Comparison of ENCODE assay signal across 9 mouse cellular contexts in genomic region chr7:120634301-120634700, GRCm38 (mm10). TPM values are rescaled to one million over a fixed set of nuclear protein-coding genes. Genes with fewer than 3 reads are reported as not detected.
DNase-seq lines count a peak whose midpoint lies in the region; ATAC-seq and TF ChIP-seq lines count a peak whose summit lies in the region.
"Had no signal": no experiment of that assay in that cellular context is flagged by ENCODE, and none has a peak within 500 bp of the region (broad histone marks: within the 10 kb centered on the region; RNA-seq: fewer than 3 reads in every experiment).

No protein-coding gene starts in this region.

- H3K9me3 ChIP-seq in ES-Bruce4 (replicated peaks; ENCODE audit: control insufficient read depth, insufficient read depth, low read length, poor library complexity, severe bottlenecking), result no peaks in the 10 kb centered on the region
- no peaks in the 10 kb centered on the region for H3K9me3 ChIP-seq in forebrain, postnatal 0 days (ENCODE audit: low read length)
- H3K9me3 ChIP-seq in limb, embryonic 13.5 days, result no peaks in the 10 kb centered on the region
- H3K9me3 ChIP-seq in neural tube, embryonic 13.5 days, result no peaks in the 10 kb centered on the region

- peaks cover 2% of the 10 kb centered on the region for H3K4me1 ChIP-seq in ES-Bruce4 (ENCODE audit: control insufficient read depth, insufficient read depth, low read length)
- peaks cover 14% of the 10 kb centered on the region for H3K4me1 ChIP-seq in forebrain, postnatal 0 days (ENCODE audit: insufficient read depth)
- peaks cover 16% of the 10 kb centered on the region for H3K4me1 ChIP-seq in limb, embryonic 13.5 days
- peaks cover 22% of the 10 kb centered on the region for H3K4me1 ChIP-seq in neural tube, embryonic 13.5 days (replicated peaks)

- no peak for TF ChIP-seq POLR2A in ES-Bruce4 (IDR thresholded peaks at IDR 0.05; ENCODE audit: insufficient read depth, low read length)

- no peak overlapping the region for H3K27ac ChIP-seq in ES-Bruce4 (ENCODE audit: insufficient read depth, low read length)
- peak overlapping the region; percentile 92 for H3K27ac ChIP-seq in forebrain, postnatal 0 days (ENCODE audit: low read depth, low read length)
- peak overlapping the region; percentile 95; the same call in 1 of the 2 replicates for H3K27ac ChIP-seq in limb, embryonic 13.5 days
- peak overlapping the region; percentile 91 for H3K27ac ChIP-seq in neural tube, embryonic 13.5 days (replicated peaks)

- TF ChIP-seq EP300 in ES-Bruce4 (IDR thresholded peaks at IDR 0.05; ENCODE audit: insufficient read depth, low read depth, low read length), result no peak

- no peaks in the 10 kb centered on the region for H3K27me3 ChIP-seq in ES-Bruce4 (ENCODE audit: control insufficient read depth, insufficient read depth, low read length, poor library complexity, severe bottlenecking)
- H3K27me3 ChIP-seq in forebrain, postnatal 0 days (ENCODE audit: insufficient read depth, low read length), result no peaks in the 10 kb centered on the region
- H3K27me3 ChIP-seq in limb, embryonic 13.5 days, result no peaks in the 10 kb centered on the region
- H3K27me3 ChIP-seq in neural tube, embryonic 13.5 days, result no peaks in the 10 kb centered on the region
- H3K27me3 ChIP-seq: Patski had no signal

- 8% methylated on average over 9 of the region's 9 CpGs for WGBS in forebrain, postnatal 0 days
- 4% methylated on average over 9 of the region's 9 CpGs for WGBS in limb, embryonic 13.5 days
- 11% methylated on average over 9 of the region's 9 CpGs for WGBS in neural tube, embryonic 13.5 days

- peak overlapping the region; percentile 65 for H3K4me3 ChIP-seq in ES-Bruce4 (ENCODE audit: low read depth, low read length)
- H3K4me3 ChIP-seq in forebrain, postnatal 0 days (ENCODE audit: low read depth, low read length), result peak overlapping the region; percentile 98
- H3K4me3 ChIP-seq in limb, embryonic 13.5 days, result peak overlapping the region; percentile 93
- peak overlapping the region; percentile 78 for H3K4me3 ChIP-seq in neural tube, embryonic 13.5 days

- H3K36me3 ChIP-seq in ES-Bruce4 (ENCODE audit: control insufficient read depth, insufficient read depth, low read length, poor library complexity, severe bottlenecking), result peaks cover 11% of the 10 kb centered on the region
- H3K36me3 ChIP-seq in forebrain, postnatal 0 days (ENCODE audit: insufficient read depth), result 0 out of 2 replicates have a peak, but pooled peaks cover under 1% of the 10 kb centered on the region
- peaks cover 13% of the 10 kb centered on the region for H3K36me3 ChIP-seq in limb, embryonic 13.5 days
- peaks cover 14% of the 10 kb centered on the region for H3K36me3 ChIP-seq in neural tube, embryonic 13.5 days

- H3K4me2 ChIP-seq in forebrain, postnatal 0 days (ENCODE audit: low read depth), result peak overlapping the region; percentile 74
- peak overlapping the region; percentile 88 for H3K4me2 ChIP-seq in limb, embryonic 13.5 days (replicated peaks)
- H3K4me2 ChIP-seq in neural tube, embryonic 13.5 days, result peak overlapping the region; percentile 82

- no peak for ATAC-seq in forebrain, postnatal 0 days
- ATAC-seq in limb, embryonic 13.5 days (ENCODE audit: low FRiP score, low read depth), result no peak
- 0 out of 2 replicates have a peak, but pooled peaks have one; percentile 8 for ATAC-seq in neural tube, embryonic 13.5 days (ENCODE audit: low read depth)

- DNase-seq in cerebellum, postnatal 25 days, result peak; percentile 11
- no peak for DNase-seq in cerebellum, postnatal 4 days (ENCODE audit: low spot score in 2 of 2)
- peak; percentile 3 for DNase-seq in forebrain, postnatal 0 days
- no peak for DNase-seq in gastrocnemius, postnatal 10 days
- DNase-seq in T-cell, adult 2 months (ENCODE audit: low spot score), result no peak

- H3K9ac ChIP-seq in ES-Bruce4 (ENCODE audit: low read depth, poor library complexity, severe bottlenecking), result peak overlapping the region; percentile 79
- peak overlapping the region; percentile 96 for H3K9ac ChIP-seq in forebrain, postnatal 0 days
- H3K9ac ChIP-seq in limb, embryonic 13.5 days, result peak overlapping the region; percentile 92
- peak overlapping the region; percentile 91 for H3K9ac ChIP-seq in neural tube, embryonic 13.5 days

- no peak for TF ChIP-seq CTCF in ES-Bruce4 (IDR thresholded peaks at IDR 0.05; ENCODE audit: low read depth, low read length)
- TF ChIP-seq CTCF in forebrain, postnatal 0 days (IDR thresholded peaks at IDR 0.05; ENCODE audit: low read depth), result no peak

RNA-seq across cellular contexts. Expression of gene Uqcrc2, which starts 0.7 kb away (rescaled TPM):
- 274 and 293 TPM in 2 replicates for polyA plus RNA-seq in ES-Bruce4 (2011; ENCODE audit: insufficient read depth, insufficient read length, low read depth, missing spikeins)
- 192 and 198 TPM in 2 replicates for total RNA-seq in forebrain, postnatal 0 days (2014; rRNA removed)
- 239 and 241 TPM in 2 replicates for polyA plus RNA-seq in forebrain, postnatal 0 days (2015; fragmentation: Nextera tagmentation; extraction: Ambion mirVana)
- 182 and 189 TPM in 2 replicates for polyA plus RNA-seq in limb, embryonic 13.5 days (2015; fragmentation: Nextera tagmentation; extraction: Ambion mirVana)
- polyA plus RNA-seq in neural tube, embryonic 13.5 days (2015; fragmentation: Nextera tagmentation; extraction: Ambion mirVana), result 194 and 221 TPM in 2 replicates
- total RNA-seq in gastrocnemius, postnatal 10 days (2021), result 100 to 1,000 TPM; 400 to 498 TPM

RNA-seq across cellular contexts. Expression of gene Pdzd9, which starts 35.8 kb away (rescaled TPM):
- not detected in 2 replicates for polyA plus RNA-seq in ES-Bruce4 (2011; ENCODE audit: insufficient read depth, insufficient read length, low read depth, missing spikeins)
- total RNA-seq in forebrain, postnatal 0 days (2014; rRNA removed), result 0.24 TPM in 1 of 2 replicates, not detected in the other
- polyA plus RNA-seq in forebrain, postnatal 0 days (2015; fragmentation: Nextera tagmentation; extraction: Ambion mirVana), result 0.22 and 0.25 TPM in 2 replicates
- 0.29 and 0.59 TPM in 2 replicates for polyA plus RNA-seq in limb, embryonic 13.5 days (2015; fragmentation: Nextera tagmentation; extraction: Ambion mirVana)
- 0.33 and 0.39 TPM in 2 replicates for polyA plus RNA-seq in neural tube, embryonic 13.5 days (2015; fragmentation: Nextera tagmentation; extraction: Ambion mirVana)
- not detected for total RNA-seq in gastrocnemius, postnatal 10 days (2021)

RNA-seq across cellular contexts. Expression of gene Mosmo, which starts 43.1 kb away (rescaled TPM):
- polyA plus RNA-seq in ES-Bruce4 (2011; ENCODE audit: insufficient read depth, insufficient read length, low read depth, missing spikeins), result 34.1 and 35.7 TPM in 2 replicates
- total RNA-seq in forebrain, postnatal 0 days (2014; rRNA removed), result 29.5 and 35.0 TPM in 2 replicates
- 9.4 and 11.8 TPM in 2 replicates for polyA plus RNA-seq in forebrain, postnatal 0 days (2015; fragmentation: Nextera tagmentation; extraction: Ambion mirVana)
- 16.1 and 16.4 TPM in 2 replicates for polyA plus RNA-seq in limb, embryonic 13.5 days (2015; fragmentation: Nextera tagmentation; extraction: Ambion mirVana)
- 13.8 and 17.6 TPM in 2 replicates for polyA plus RNA-seq in neural tube, embryonic 13.5 days (2015; fragmentation: Nextera tagmentation; extraction: Ambion mirVana)
- 10 to 100 TPM; 19.6 to 20.9 TPM for total RNA-seq in gastrocnemius, postnatal 10 days (2021)

Comparison
In these comparisons a context has a peak if more than half of its experiments do, and no peak if none do; other contexts are left out.
1. DNase-seq: peak in cerebellum, postnatal 25 days (2 of 2) and forebrain, postnatal 0 days (single experiment); none in cerebellum, postnatal 4 days (0 of 2), gastrocnemius, postnatal 10 days (single experiment) and T-cell, adult 2 months (single experiment).
2. Peak in every context shown above with its lines, with median percentiles within 50 percentile points of each other: H3K4me3 ChIP-seq, H3K9ac ChIP-seq and H3K4me2 ChIP-seq.